Mouse (Mus musculus): ENCODE measurements at regions not wholly inside any gene's neighbourhood (a gene's known extent, or its start where the extent isn't known, plus 50 kb on each side); places are given as distances from the start of the nearest gene placed in this dataset.
"Not testable (repeated sequence)": the region's sequence is repeated elsewhere in the genome, so short reads cannot be mapped to it uniquely, and the experiment has no call there.

DNA sequence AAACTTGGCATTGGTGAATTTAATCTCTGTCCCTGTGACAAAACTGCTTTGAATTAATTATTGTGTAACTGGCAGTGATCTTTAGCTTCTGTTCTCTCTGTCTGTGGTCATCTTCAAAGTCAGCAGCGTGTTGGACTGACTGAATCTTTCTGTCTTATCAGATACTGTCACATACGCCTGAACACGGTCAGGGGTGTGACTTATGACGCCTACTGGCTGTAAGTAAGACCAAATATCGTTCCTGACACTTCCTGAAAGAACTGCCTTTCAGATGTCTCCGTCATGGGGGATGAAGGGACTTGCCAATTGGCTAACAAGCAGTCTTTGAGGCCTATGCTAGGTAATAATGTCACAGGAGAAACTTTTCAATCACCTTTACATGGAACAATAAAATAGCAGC is 402.2 kb downstream of the Gabrg2 start:
- 70% methylated on average over 6 of the region's 6 CpGs for WGBS
- ATAC-seq (ENCODE audit: low read depth), result no peak
- Histone ChIP-seq H3K9me3 (ENCODE audit: control insufficient read depth, low read length) (no peaks in the 10 kb centered on the region), H3K27ac (ENCODE audit: low read depth, low read length) (no peak overlapping the region), H3K9ac (replicated peaks; ENCODE audit: low read depth, low read length) (no peak overlapping the region), H3K4me2 (ENCODE audit: low read depth, low read length) (no peak overlapping the region), H3K36me3 (ENCODE audit: control insufficient read depth, insufficient read depth, low read length) (no peaks in the 10 kb centered on the region), H3K4me3 (ENCODE audit: low read depth, low read length) (no peak overlapping the region), H3K27me3 (ENCODE audit: control insufficient read depth, insufficient read depth, low read length) (no peaks in the 10 kb centered on the region), H3K4me1 (ENCODE audit: control insufficient read depth, insufficient read depth, low read length) (no peaks in the 10 kb centered on the region)

DNA sequence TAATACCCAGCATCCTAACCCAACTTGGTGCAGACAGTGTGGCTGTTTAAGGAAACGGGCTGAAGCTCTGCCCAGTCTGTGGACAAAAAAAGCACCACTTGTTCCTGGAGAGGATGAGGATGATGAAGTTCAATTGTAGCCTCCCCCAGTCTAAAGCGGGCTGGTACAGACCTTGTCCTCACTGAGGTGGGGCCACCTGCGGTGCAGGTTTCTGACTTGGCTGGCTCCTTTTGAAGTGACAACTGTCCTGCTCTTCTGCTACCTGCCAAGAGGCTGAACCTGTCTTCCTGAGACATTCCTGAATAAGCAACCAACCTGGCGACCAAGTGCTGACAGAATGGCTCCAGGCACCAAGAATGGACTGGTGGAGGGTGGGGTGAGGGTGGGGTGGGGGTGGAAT is 409.2 kb downstream of the Gabrg2 start:
- H3K4me3 ChIP-seq (ENCODE audit: low read depth, low read length); H3K4me2 ChIP-seq (ENCODE audit: low read depth, low read length); H3K9ac ChIP-seq (replicated peaks; ENCODE audit: low read depth, low read length); ATAC-seq (ENCODE audit: low read depth); H3K4me1 ChIP-seq (ENCODE audit: control insufficient read depth, insufficient read depth, low read length); H3K9me3 ChIP-seq (ENCODE audit: control insufficient read depth, low read length); H3K27me3 ChIP-seq (ENCODE audit: control insufficient read depth, insufficient read depth, low read length); H3K27ac ChIP-seq (ENCODE audit: low read depth, low read length); H3K36me3 ChIP-seq (ENCODE audit: control insufficient read depth, insufficient read depth, low read length): not testable (repeated sequence)
- WGBS, result 78% methylated on average over 4 of the region's 4 CpGs
